Mouse (Mus musculus) MEL (cell line): ENCODE data around the gene 1700021F07Rik. TPM values are rescaled to one million over a fixed set of nuclear protein-coding genes. Genes with fewer than 3 reads are reported as not detected.

Experiments used
- DNase-seq: peaks from one replicate; pipeline ENCODE4 v3.0.0; 2011; ENCODE audit warnings: low read depth, low spot score
- H3K27ac ChIP-seq: 2 replicates; pipeline ENCODE4 v1.5.1; 2012; ENCODE audit warnings: low read depth, mild to moderate bottlenecking, control low read depth, low read length, moderate library complexity; ENCODE audit not compliant: control insufficient read depth
- H3K27me3 ChIP-seq, 2 experiments: fragments of 150-350 bp in 1 of 2; sonication (generic) in 1 of 2; 2 replicates each; pipeline ENCODE4 v1.6.1; 2012; ENCODE audit warnings: low read length in 2 of 2, mild to moderate bottlenecking in 2 of 2, improper control_type of control experiment in 1 of 2, moderate library complexity in 1 of 2; ENCODE audit not compliant: insufficient read depth in 2 of 2, control insufficient read depth in 1 of 2
- H3K36me3 ChIP-seq, 2 experiments: 2 replicates each; pipeline ENCODE4 v1.6.1; 2012 to 2014; ENCODE audit warnings: low read length in 2 of 2, improper control_type of control experiment in 1 of 2, inconsistent platforms in 1 of 2, mild to moderate bottlenecking in 1 of 2; ENCODE audit not compliant: insufficient read depth in 2 of 2, control insufficient read depth in 1 of 2
- H3K4me1 ChIP-seq, 2 experiments: fragments of 150-350 bp in 1 of 2; sonication (generic) in 1 of 2; 2 replicates each; pipeline ENCODE4 v1.6.1; 2012; ENCODE audit warnings: low read length in 2 of 2, improper control_type of control experiment in 1 of 2, mild to moderate bottlenecking in 1 of 2; ENCODE audit not compliant: insufficient read depth in 2 of 2, control insufficient read depth in 1 of 2
- H3K4me3 ChIP-seq, 2 experiments: fragments of 150-350 bp in 1 of 2; sonication (generic) in 1 of 2; 2 replicates each; pipeline ENCODE4 v1.5.1; 2012; ENCODE audit warnings: low read depth in 2 of 2, low read length in 2 of 2, mild to moderate bottlenecking in 2 of 2, moderate library complexity in 2 of 2, control low read depth in 1 of 2, improper control_type of control experiment in 1 of 2; ENCODE audit not compliant: control insufficient read depth in 1 of 2, insufficient read depth in 1 of 2
- H3K79me2 ChIP-seq: 2 replicates; pipeline ENCODE4 v1.6.1; 2012; ENCODE audit warnings: mild to moderate bottlenecking, low read length, moderate library complexity; ENCODE audit not compliant: control insufficient read depth, poor library complexity, insufficient read depth
- H3K9ac ChIP-seq: 2 replicates; pipeline ENCODE4 v1.6.1; 2012; ENCODE audit warnings: low read depth, mild to moderate bottlenecking, control low read depth, low read length, moderate library complexity; ENCODE audit not compliant: control insufficient read depth, poor library complexity, severe bottlenecking
- H3K9me3 ChIP-seq: fragments of 150-350 bp; sonication (generic); replicated peaks from 2 replicates; pipeline ENCODE4 v1.6.1; 2012; ENCODE audit warnings: mild to moderate bottlenecking, low read length, improper control_type of control experiment, moderate library complexity; ENCODE audit not compliant: insufficient read depth
- CHD1 ChIP-seq: IDR thresholded peaks from 2 replicates; pipeline ENCODE4 v1.6.1; 2012; ENCODE audit warnings: low read depth, mild to moderate bottlenecking, inconsistent platforms, low read length, improper control_type of control experiment
- CHD2 ChIP-seq: IDR thresholded peaks from 2 replicates; pipeline ENCODE4 v1.6.1; 2011; ENCODE audit warnings: low read length, improper control_type of control experiment
- CTCF ChIP-seq, 3 experiments: IDR thresholded peaks in 2 of 3; conservative IDR thresholded peaks in 1 of 3; 2 replicates each; pipeline ENCODE4 v1.5.1; 2011 to 2012; ENCODE audit warnings: low read length in 3 of 3, low read depth in 2 of 3, mild to moderate bottlenecking in 2 of 3, improper control_type of control experiment in 1 of 3, inconsistent platforms in 1 of 3, mixed read lengths in 1 of 3, moderate library complexity in 1 of 3; ENCODE audit not compliant: control insufficient read depth in 1 of 3, insufficient read depth in 1 of 3, poor library complexity in 1 of 3, severe bottlenecking in 1 of 3
- ELF1 ChIP-seq: IDR thresholded peaks from 2 replicates; pipeline ENCODE4 v1.6.1; 2014; ENCODE audit warnings: low read depth, mild to moderate bottlenecking, inconsistent platforms, low read length, improper control_type of control experiment, moderate library complexity
- EP300 ChIP-seq, 2 experiments: IDR thresholded peaks; 2 replicates each; pipeline ENCODE4 v1.6.1; 2011; ENCODE audit warnings: improper control_type of control experiment in 2 of 2, low read length in 2 of 2, low read depth in 1 of 2, mild to moderate bottlenecking in 1 of 2
- GABPA ChIP-seq: IDR thresholded peaks from 2 replicates; pipeline ENCODE4 v1.6.1; 2012; ENCODE audit warnings: low read depth, mild to moderate bottlenecking, inconsistent platforms, low read length, improper control_type of control experiment, moderate library complexity
- HCFC1 ChIP-seq: IDR thresholded peaks from 2 replicates; pipeline ENCODE4 v1.6.1; 2012; ENCODE audit warnings: low read depth, mild to moderate bottlenecking, inconsistent platforms, low read length, improper control_type of control experiment, moderate library complexity
- MAX ChIP-seq: IDR thresholded peaks from 2 replicates; pipeline ENCODE4 v1.6.1; 2011; ENCODE audit warnings: low read length, improper control_type of control experiment
- MEF2A ChIP-seq: IDR thresholded peaks from 2 replicates; pipeline ENCODE4 v1.6.1; 2014; ENCODE audit warnings: low read depth, mild to moderate bottlenecking, inconsistent platforms, low read length, improper control_type of control experiment; ENCODE audit not compliant: poor library complexity, insufficient replicate concordance, severe bottlenecking; ENCODE audit errors: extremely low read depth
- MYB ChIP-seq: IDR thresholded peaks from 2 replicates; pipeline ENCODE4 v1.6.1; 2011; ENCODE audit warnings: mild to moderate bottlenecking, low read depth, low read length, improper control_type of control experiment
- NRF1 ChIP-seq: IDR thresholded peaks from 2 replicates; pipeline ENCODE4 v1.6.1; 2014; ENCODE audit warnings: low read depth, mild to moderate bottlenecking, inconsistent platforms, low read length, improper control_type of control experiment, moderate library complexity; ENCODE audit not compliant: poor library complexity, insufficient read depth, severe bottlenecking
- POLR2AphosphoS2 ChIP-seq: IDR thresholded peaks from 2 replicates; pipeline ENCODE4 v1.6.1; 2011; ENCODE audit warnings: low read length, improper control_type of control experiment
- POLR2AphosphoS5 ChIP-seq: IDR thresholded peaks from 2 replicates; pipeline ENCODE4 v1.6.1; 2012; ENCODE audit warnings: low read depth, borderline replicate concordance, mild to moderate bottlenecking, inconsistent platforms, low read length, moderate library complexity, mixed read lengths
- RAD21 ChIP-seq: IDR thresholded peaks from 2 replicates; pipeline ENCODE4 v1.6.1; 2011; ENCODE audit warnings: mild to moderate bottlenecking, low read depth, low read length, improper control_type of control experiment
- SMC3 ChIP-seq: IDR thresholded peaks from 2 replicates; pipeline ENCODE4 v1.6.1; 2011; ENCODE audit warnings: low read depth, low read length, improper control_type of control experiment
- TCF12 ChIP-seq: IDR thresholded peaks from 2 replicates; pipeline ENCODE4 v1.6.1; 2014; ENCODE audit warnings: low read depth, mild to moderate bottlenecking, inconsistent platforms, low read length, improper control_type of control experiment, moderate library complexity
- UBTF ChIP-seq: IDR thresholded peaks from 2 replicates; pipeline ENCODE4 v1.6.1; 2012; ENCODE audit warnings: low read depth, mild to moderate bottlenecking, inconsistent platforms, low read length, improper control_type of control experiment, moderate library complexity, borderline replicate concordance; ENCODE audit not compliant: insufficient read depth
- USF2 ChIP-seq, 2 experiments: IDR thresholded peaks; 2 replicates each; pipeline ENCODE4 v1.6.1; 2011 to 2012; ENCODE audit warnings: improper control_type of control experiment in 2 of 2, low read length in 2 of 2, borderline replicate concordance in 1 of 2, inconsistent platforms in 1 of 2, low read depth in 1 of 2, mild to moderate bottlenecking in 1 of 2; ENCODE audit not compliant: insufficient read depth in 1 of 2
- ZNF384 ChIP-seq: IDR thresholded peaks from 2 replicates; pipeline ENCODE4 v1.6.1; 2012; ENCODE audit warnings: low read depth, mild to moderate bottlenecking, inconsistent platforms, low read length, improper control_type of control experiment
- polyA plus RNA-seq, 2 experiments: library from polyadenylated mRNA; stranded (reverse) in 1 of 2; unstranded in 1 of 2; fragments of >175 nt in 1 of 2; fragments of >200 nt in 1 of 2; gene quantifications; 2 replicates each; pipeline versions ENCODE4 v1.2.1 to v1.2.4; 2012; ENCODE audit warnings: low replicate concordance in 2 of 2, low read depth in 1 of 2; ENCODE audit not compliant: insufficient read length in 2 of 2, insufficient read depth in 1 of 2, missing spikeins in 1 of 2
- total RNA-seq: library from RNA; depleted of rRNA; stranded (reverse); fragments of 300-350 nt; gene quantifications from 2 replicates; pipeline ENCODE4 v1.2.3, GENCODE M21; 2012; rRNA removed

The 1700021F07Rik gene
- total and polyA plus RNA-seq, 3 experiments: not detected

DNA sequence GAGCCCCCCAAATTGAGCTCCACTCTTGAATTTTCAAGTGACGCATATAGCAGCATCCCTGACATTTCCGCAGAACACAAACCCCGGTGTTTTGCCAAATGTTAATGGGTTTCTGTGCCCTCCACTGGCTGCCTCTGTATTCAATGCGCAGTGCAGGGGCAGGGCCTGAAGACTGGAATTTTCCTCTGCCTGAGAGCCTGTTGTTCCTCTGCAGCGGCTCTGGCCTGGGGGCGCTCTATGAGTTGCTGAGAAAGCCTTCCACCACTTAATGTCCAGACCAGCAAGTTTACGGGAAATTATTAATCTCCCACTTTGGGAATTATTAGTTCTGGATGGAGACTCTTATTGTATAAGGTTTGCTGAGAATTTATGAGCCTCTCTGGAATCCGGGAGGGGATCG, 41.8 kb downstream of the 1700021F07Rik start:
- no peak for DNase-seq
- TF ChIP-seq POLR2AphosphoS5 (no peak), CHD1 (no peak), GABPA (no peak), HCFC1 (no peak), CTCF (IDR thresholded peaks at IDR 0.05 in 2 of 3, conservative IDR thresholded peaks at IDR 0.05 in 1 of 3; ENCODE audit: control insufficient read depth in 1 of 3, insufficient read depth in 1 of 3, low read depth in 2 of 3, low read length in 3 of 3, poor library complexity in 1 of 3, severe bottlenecking in 1 of 3) (no peak), EP300 (IDR thresholded peaks at IDR 0.05; ENCODE audit: low read depth in 1 of 2, low read length in 2 of 2) (no peak), ELF1 (no peak), NRF1 (no peak), MYB (no peak), SMC3 (no peak), MAX (no peak), RAD21 (no peak), MEF2A (no peak), ZNF384 (no peak), UBTF (no peak), CHD2 (no peak), TCF12 (no peak), POLR2AphosphoS2 (no peak), USF2 (IDR thresholded peaks at IDR 0.05; ENCODE audit: borderline replicate concordance in 1 of 2, insufficient read depth in 1 of 2, low read depth in 1 of 2, low read length in 2 of 2) (no peak)
- Histone ChIP-seq H3K27me3 (no peaks in the 10 kb centered on the region; a peak in 1 of 4 replicates), H3K4me1 (no peaks in the 10 kb centered on the region), H3K36me3 (no peaks in the 10 kb centered on the region), H3K4me3 (no peak overlapping the region), H3K79me2 (no peaks in the 10 kb centered on the region), H3K9ac (no peak overlapping the region), H3K9me3 (no peaks in the 10 kb centered on the region), H3K27ac (no peak overlapping the region)

Other genes starting within 250 kb of the 1700021F07Rik start
- not detected in 2 replicates for gene Pmepa1, start 246.1 kb upstream of the 1700021F07Rik start, total RNA-seq
- gene Pmepa1, start 246.1 kb upstream of the 1700021F07Rik start, polyA plus RNA-seq: not detected
- gene Ankrd60, start 55.8 kb downstream of the 1700021F07Rik start, total RNA-seq: not detected in 2 replicates
- not detected for gene Ankrd60, start 55.8 kb downstream of the 1700021F07Rik start, polyA plus RNA-seq
- gene Rab22a, start 137.2 kb downstream of the 1700021F07Rik start, total RNA-seq: 8.9 and 9.8 TPM in 2 replicates
- 10 to 100 TPM in 1 of 2 experiments, not detected in 1; 15.8 TPM for gene Rab22a, start 137.2 kb downstream of the 1700021F07Rik start, polyA plus RNA-seq
- gene 1700010B08Rik, start 196.8 kb downstream of the 1700021F07Rik start, total RNA-seq: not detected in 2 replicates
- gene 1700010B08Rik, start 196.8 kb downstream of the 1700021F07Rik start, polyA plus RNA-seq: not detected
- 29.1 and 29.5 TPM in 2 replicates for gene Vapb, start 214.9 kb downstream of the 1700021F07Rik start, total RNA-seq
- 100 to 1,000 TPM in 1 of 2 experiments, 10 to 100 TPM in 1; 46.5 to 483 TPM for gene Vapb, start 214.9 kb downstream of the 1700021F07Rik start, polyA plus RNA-seq